Comparison of ENCODE assay signal across 9 mouse cellular contexts in the genomic region with DNA sequence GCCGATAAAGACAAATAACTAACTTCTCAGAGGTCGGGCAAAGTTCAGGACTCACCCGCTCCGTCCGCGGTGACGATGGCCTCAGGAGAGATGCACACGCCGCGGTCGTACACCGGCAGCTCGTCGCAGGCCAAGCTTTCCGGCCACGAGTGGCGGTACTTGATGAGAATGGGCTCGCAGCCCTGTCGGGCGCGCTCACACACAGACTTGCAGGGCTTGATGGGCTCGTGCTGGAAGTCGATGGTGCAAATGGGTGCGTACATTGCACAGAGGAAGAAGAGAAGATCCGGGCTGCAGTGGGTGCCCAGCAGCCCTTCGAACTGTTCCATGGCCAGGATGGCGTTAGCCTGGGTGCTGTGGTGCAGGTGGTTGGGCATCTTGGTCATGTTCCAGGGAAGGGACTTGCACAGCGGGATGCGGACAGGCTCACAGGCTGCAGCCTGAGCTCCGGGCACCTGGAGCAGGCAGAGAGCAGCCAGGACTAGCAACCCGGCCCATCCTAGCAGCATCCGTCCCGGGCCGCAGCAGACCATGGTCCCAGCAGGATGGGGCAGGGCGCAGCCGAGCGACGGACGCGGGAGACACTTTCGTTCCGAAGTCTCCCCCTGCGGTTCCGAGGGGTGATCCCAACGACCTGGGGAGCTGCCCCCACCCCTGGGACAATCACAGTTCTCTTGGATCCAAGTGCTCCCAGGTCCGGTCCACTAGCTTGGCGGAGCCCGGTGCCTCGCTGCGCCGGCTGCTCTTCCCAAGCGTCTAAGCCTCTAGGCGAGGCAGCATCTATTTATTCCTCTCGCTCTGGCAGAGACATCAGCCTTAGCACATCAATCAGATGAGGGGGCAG. TPM values are rescaled to one million over a fixed set of nuclear protein-coding genes. Genes with fewer than 3 reads are reported as not detected.
A peak's percentile ranks its signal among the peaks of the same experiment; 100 is the strongest.
DNase-seq lines count a peak whose midpoint lies in the region; ATAC-seq and TF ChIP-seq lines count a peak whose summit lies in the region.
"Had no signal": no experiment of that assay in that cellular context is flagged by ENCODE, and none has a peak within 500 bp of the region (broad histone marks: within the 10 kb centered on the region; RNA-seq: fewer than 3 reads in every experiment).

No protein-coding gene starts in this region.

- no peaks in the 10 kb centered on the region for H3K79me2 ChIP-seq in heart, adult 2 months (replicated peaks; ENCODE audit: control insufficient read depth, insufficient read depth, low read length)

- no peak for TF ChIP-seq POLR2A in lung, adult 2 months (IDR thresholded peaks at IDR 0.05; ENCODE audit: borderline replicate concordance, extremely low read depth, low read depth, low read length)
- TF ChIP-seq POLR2A in heart, adult 2 months (IDR thresholded peaks at IDR 0.05; ENCODE audit: insufficient read depth, low read depth, low read length), result no peak
- no peak for TF ChIP-seq POLR2A in limb, embryonic 14.5 days (IDR thresholded peaks at IDR 0.05; ENCODE audit: borderline replicate concordance, extremely low read depth, insufficient read depth, insufficient read length)

- peaks cover 3% of the 10 kb centered on the region; the same call in 1 of the 2 replicates for H3K4me1 ChIP-seq in lung, adult 2 months (ENCODE audit: control insufficient read depth, insufficient read depth, low read length)
- H3K4me1 ChIP-seq in heart, adult 2 months (ENCODE audit: control insufficient read depth, insufficient read depth, low read length), result no peaks in the 10 kb centered on the region; the same call in 1 of the 2 replicates
- no peaks in the 10 kb centered on the region; the same call in 1 of the 2 replicates for H3K4me1 ChIP-seq in limb, embryonic 14.5 days (ENCODE audit: control insufficient read depth, insufficient read depth, low read length)
- H3K4me1 ChIP-seq in neural tube, embryonic 11.5 days (ENCODE audit: control insufficient read depth, insufficient read depth, low read length), result no peaks in the 10 kb centered on the region

- peak; percentile 6 for DNase-seq in lung, adult 2 months
- DNase-seq in lung, postnatal 36 days, result no peak
- DNase-seq in embryo, embryonic 10.5 days (ENCODE audit: low spot score), result peak; percentile 57
- peak; percentile 33 to 60 for DNase-seq in heart, adult 2 months
- DNase-seq in kidney, adult 11 months, result peak; percentile 22
- DNase-seq in limb, embryonic 14.5 days (ENCODE audit: low spot score), result no peak
- peak; percentile 67 for DNase-seq in neural tube, embryonic 11.5 days (ENCODE audit: low spot score)
- DNase-seq in B cell, adult 2 months, result no peak

- H3K9me3 ChIP-seq in limb, embryonic 14.5 days (ENCODE audit: control insufficient read depth, low read length), result peaks cover 7% of the 10 kb centered on the region
- H3K9me3 ChIP-seq in neural tube, embryonic 11.5 days (ENCODE audit: control insufficient read depth, low read length), result 0 out of 2 replicates have a peak, but pooled peaks cover 3% of the 10 kb centered on the region

- H3K4me2 ChIP-seq in limb, embryonic 14.5 days (replicated peaks; ENCODE audit: low read depth, low read length, severe bottlenecking), result peak overlapping the region; percentile 92
- peak overlapping the region; percentile 96 for H3K4me2 ChIP-seq in neural tube, embryonic 11.5 days (ENCODE audit: low read depth)

- no peak for TF ChIP-seq CTCF in lung, adult 2 months (IDR thresholded peaks at IDR 0.05; ENCODE audit: insufficient read depth, low read length)
- no peak for TF ChIP-seq CTCF in heart, adult 2 months (IDR thresholded peaks at IDR 0.05)

- peak; percentile 42 for ATAC-seq in limb, embryonic 14.5 days (ENCODE audit: low FRiP score, low read depth)
- ATAC-seq in neural tube, embryonic 11.5 days (ENCODE audit: insufficient read depth, low FRiP score, low TSS enrichment), result peak; percentile 67

- intact Hi-C loops in heart, adult 2 months (cut with DNase I), result loop anchor here (5.0 kb wide), 1 partner anchor 89 kb away; no protein-coding TSS in a partner anchor

- no peaks in the 10 kb centered on the region for H3K27me3 ChIP-seq in heart, adult 2 months (ENCODE audit: control insufficient read depth, insufficient read depth, low read length)
- H3K27me3 ChIP-seq in limb, embryonic 14.5 days (ENCODE audit: control insufficient read depth, insufficient read depth, low read length), result peaks cover 12% of the 10 kb centered on the region; the same call in 1 of the 2 replicates
- H3K27me3 ChIP-seq in neural tube, embryonic 11.5 days (ENCODE audit: control insufficient read depth, insufficient read depth, low read length), result no peaks in the 10 kb centered on the region

- 2% methylated on average over 54 of the region's 54 CpGs for WGBS in lung, adult 2 months
- WGBS in heart, adult 2 months, result 1% methylated on average over 54 of the region's 54 CpGs
- WGBS in limb, embryonic 14.5 days, result under 1% methylated on average over 49 of the region's 54 CpGs
- WGBS in neural tube, embryonic 11.5 days, result under 1% methylated on average over 54 of the region's 54 CpGs

- H3K4me3 ChIP-seq in lung, adult 2 months (replicated peaks; ENCODE audit: extremely low read depth, low read depth, low read length), result peak overlapping the region; percentile 15
- H3K4me3 ChIP-seq in heart, adult 2 months, result peak overlapping the region; percentile 69
- H3K4me3 ChIP-seq in limb, embryonic 14.5 days (replicated peaks; ENCODE audit: low read length), result peak overlapping the region; percentile 61
- H3K4me3 ChIP-seq in neural tube, embryonic 11.5 days (ENCODE audit: low read depth, low read length), result peak overlapping the region; percentile 59

- TF ChIP-seq EP300 in heart, adult 2 months (IDR thresholded peaks at IDR 0.05; ENCODE audit: insufficient read depth, low read depth, low read length), result no peak

- H3K27ac ChIP-seq in heart, adult 2 months, result peak overlapping the region; percentile 1; the same call in 1 of the 2 replicates
- H3K27ac ChIP-seq in limb, embryonic 14.5 days (replicated peaks; ENCODE audit: low read depth, low read length), result no peak overlapping the region
- H3K27ac ChIP-seq in neural tube, embryonic 11.5 days (ENCODE audit: low read depth, low read length), result peak overlapping the region; percentile 50; the same call in 1 of the 2 replicates

- no peaks in the 10 kb centered on the region for H3K36me3 ChIP-seq in heart, adult 2 months (ENCODE audit: control insufficient read depth, insufficient read depth, low read length)
- H3K36me3 ChIP-seq in limb, embryonic 14.5 days (ENCODE audit: control insufficient read depth, insufficient read depth, low read length), result no peaks in the 10 kb centered on the region
- no peaks in the 10 kb centered on the region for H3K36me3 ChIP-seq in neural tube, embryonic 11.5 days (ENCODE audit: control insufficient read depth, insufficient read depth, low read length)

- peak overlapping the region; percentile 19 for H3K9ac ChIP-seq in heart, adult 2 months (ENCODE audit: low read depth, low read length)
- H3K9ac ChIP-seq in limb, embryonic 14.5 days (ENCODE audit: low read depth, low read length, severe bottlenecking), result peak overlapping the region; percentile 53
- H3K9ac ChIP-seq in neural tube, embryonic 11.5 days (ENCODE audit: low read length), result peak overlapping the region; percentile 80

RNA-seq across cellular contexts. Expression of gene Frzb, which starts 0.9 kb away (rescaled TPM):
- 0.19 and 0.51 TPM in 2 replicates for polyA plus RNA-seq in lung, adult 2 months (2012; rRNA removed)
- total RNA-seq in heart, adult 2 months (2021), result 1 to 10 TPM; 5.7 to 6.0 TPM
- polyA plus RNA-seq in heart, adult 2 months (2012; rRNA removed), result 2.8 and 4.6 TPM in 2 replicates
- polyA plus RNA-seq in limb, embryonic 14.5 days (2012; rRNA removed), result 13.9 and 17.2 TPM in 2 replicates
- 10.5 and 10.8 TPM in 2 replicates for polyA plus RNA-seq in limb, embryonic 14.5 days (2014; fragmentation: Nextera tagmentation; extraction: Ambion mirVana)
- 51.0 and 54.6 TPM in 2 replicates for polyA plus RNA-seq in neural tube, embryonic 11.5 days (2014; fragmentation: Nextera tagmentation; extraction: Ambion mirVana)
- total RNA-seq: MEL had no signal

Comparison
In these comparisons a context has a peak if more than half of its experiments do, and no peak if none do; other contexts are left out.
1. DNase-seq: peak in lung, adult 2 months (single experiment), embryo, embryonic 10.5 days (single experiment), heart, adult 2 months (2 of 2), kidney, adult 11 months (single experiment) and neural tube, embryonic 11.5 days (single experiment); none in lung, postnatal 36 days (single experiment), limb, embryonic 14.5 days (single experiment) and B cell, adult 2 months (0 of 2).
2. H3K4me3 ChIP-seq: peak in every context shown above with its lines; median percentile 69 in heart, adult 2 months; 61 in limb, embryonic 14.5 days; 59 in neural tube, embryonic 11.5 days; 15 in lung, adult 2 months.
3. H3K9ac ChIP-seq: peak in every context shown above with its lines; median percentile 80 in neural tube, embryonic 11.5 days; 53 in limb, embryonic 14.5 days; 19 in heart, adult 2 months.